Mouse (Mus musculus) intestine, embryonic 16.5 days (tissue): ENCODE data around the gene Orm3. TPM values are rescaled to one million over a fixed set of nuclear protein-coding genes. Genes with fewer than 3 reads are reported as not detected.

Experiments used
- ATAC-seq: fragments of 200-750 bp; cut with Nextera tagmentation; 2 replicates; pipeline ENCODE4 v1.8.0; 2017; ENCODE audit warnings: moderate TSS enrichment, moderate library complexity
- H3K27ac ChIP-seq: fragments of 300-500 bp; sonication (generic); 2 replicates; pipeline ENCODE4 v1.5.1; 2014; ENCODE audit warnings: mild to moderate bottlenecking, low read length
- H3K27me3 ChIP-seq: fragments of 300-500 bp; sonication (generic); replicated peaks from 2 replicates; pipeline ENCODE4 v1.6.1; 2014; ENCODE audit warnings: low read length, control low read depth, mixed read lengths; ENCODE audit not compliant: control insufficient read depth, insufficient read depth
- H3K36me3 ChIP-seq: fragments of 300-500 bp; sonication (generic); 2 replicates; pipeline ENCODE4 v1.6.1; 2014; ENCODE audit warnings: low read length, control low read depth; ENCODE audit not compliant: control insufficient read depth, insufficient read depth
- H3K4me1 ChIP-seq: fragments of 300-500 bp; sonication (generic); 2 replicates; pipeline ENCODE4 v1.6.1; 2014; ENCODE audit warnings: low read length, control low read depth, mixed read lengths; ENCODE audit not compliant: control insufficient read depth, insufficient read depth
- H3K4me2 ChIP-seq: fragments of 300-500 bp; sonication (generic); 2 replicates; pipeline ENCODE4 v1.6.1; 2014; ENCODE audit warnings: low read depth, low read length, control low read depth
- H3K4me3 ChIP-seq: fragments of 300-500 bp; sonication (generic); 2 replicates; pipeline ENCODE4 v1.5.1; 2014; ENCODE audit warnings: mild to moderate bottlenecking, low read length
- H3K9ac ChIP-seq: fragments of 300-500 bp; sonication (generic); 2 replicates; pipeline ENCODE4 v1.6.1; 2014; ENCODE audit warnings: low read depth, low read length
- H3K9me3 ChIP-seq: fragments of 300-500 bp; sonication (generic); 2 replicates; pipeline ENCODE4 v1.6.1; 2016; ENCODE audit warnings: low read length, control low read depth; ENCODE audit not compliant: control insufficient read depth
- WGBS: fragments of 180-500 bp; shearing (Covaris S2); extraction: QIAGEN DNeasy Blood & Tissue Kit; methylation state at CpG from one replicate; pipeline ENCODE4 v1.1.7; 2014; 5-methylcytosine and 5-hydroxymethylcytosine counted together
- polyA plus RNA-seq: library from polyadenylated mRNA; unstranded; fragments of >200 nt; fragmentation: Nextera tagmentation; extraction: Ambion mirVana; gene quantifications from 2 replicates; pipeline ENCODE4 v1.2.1, GENCODE M21; 2015

The Orm3 gene
- polyA plus RNA-seq, 1 experiment from 2014 or later, result not detected

- Histone ChIP-seq H3K36me3 (peaks cover 13% of the 10 kb centered on the region), H3K4me2 (no peak overlapping the region), H3K27ac (no peak overlapping the region), H3K9ac (no peak overlapping the region), H3K4me1 (no peaks in the 10 kb centered on the region), H3K9me3 (no peaks in the 10 kb centered on the region), H3K4me3 (no peak overlapping the region), H3K27me3 (no peaks in the 10 kb centered on the region)
- no peak for ATAC-seq
- WGBS, result 93% methylated on average over 4 of the region's 4 CpGs
These were observed 26.9 kb downstream of the Orm3 start for GRCm38 (mm10) chr4:63382676-63383369.

- ATAC-seq, result no peak
- Histone ChIP-seq H3K9me3 (no peaks in the 10 kb centered on the region), H3K4me1 (no peaks in the 10 kb centered on the region), H3K4me3 (no peak overlapping the region), H3K36me3 (peaks cover 13% of the 10 kb centered on the region), H3K9ac (no peak overlapping the region), H3K4me2 (no peak overlapping the region), H3K27ac (no peak overlapping the region), H3K27me3 (no peaks in the 10 kb centered on the region)
- 83% methylated on average over 12 of the region's 12 CpGs for WGBS
These were observed 27.5 kb downstream of the Orm3 start for GRCm38 (mm10) chr4:63383474-63383873.

- no peak overlapping the region for H3K27ac ChIP-seq
- H3K27me3 ChIP-seq, result no peaks in the 10 kb centered on the region
- H3K36me3 ChIP-seq, result peaks cover 11% of the 10 kb centered on the region; the same call in 1 of the 2 replicates
- peaks cover 1% of the 10 kb centered on the region; the same call in 1 of the 2 replicates for H3K4me1 ChIP-seq
- no peak overlapping the region for H3K9ac ChIP-seq
- no peak overlapping the region for H3K4me3 ChIP-seq
- no peaks in the 10 kb centered on the region for H3K9me3 ChIP-seq
- 91% methylated on average over 4 of the region's 4 CpGs for WGBS
- no peak overlapping the region for H3K4me2 ChIP-seq
- ATAC-seq, result no peak
These were observed 28.3 kb downstream of the Orm3 start for GRCm38 (mm10) chr4:63384262-63384661.

GRCm38 (mm10) chr4:63385253-63385652 lies 29.3 kb downstream of the Orm3 start:
- no peaks in the 10 kb centered on the region for H3K27me3 ChIP-seq
- H3K4me1 ChIP-seq, result peaks cover 2% of the 10 kb centered on the region; the same call in 1 of the 2 replicates
- WGBS, result 91% methylated on average over 3 of the region's 3 CpGs
- no peaks in the 10 kb centered on the region for H3K9me3 ChIP-seq
- no peak overlapping the region for H3K4me3 ChIP-seq
- no peak for ATAC-seq
- no peak overlapping the region for H3K9ac ChIP-seq
- 0 out of 2 replicates have a peak, but pooled peaks cover 7% of the 10 kb centered on the region for H3K36me3 ChIP-seq
- H3K4me2 ChIP-seq, result no peak overlapping the region
- H3K27ac ChIP-seq, result no peak overlapping the region

- H3K4me2 ChIP-seq, result no peak overlapping the region
- no peak overlapping the region for H3K4me3 ChIP-seq
- H3K9me3 ChIP-seq, result no peaks in the 10 kb centered on the region
- no peak for ATAC-seq
- peaks cover 2% of the 10 kb centered on the region; the same call in 1 of the 2 replicates for H3K4me1 ChIP-seq
- no peaks in the 10 kb centered on the region for H3K27me3 ChIP-seq
- WGBS, result 75% methylated on average over 11 of the region's 11 CpGs
- H3K9ac ChIP-seq, result no peak overlapping the region
- no peak overlapping the region for H3K27ac ChIP-seq
- H3K36me3 ChIP-seq, result 0 out of 2 replicates have a peak, but pooled peaks cover 7% of the 10 kb centered on the region
These were observed 29.8 kb downstream of the Orm3 start for GRCm38 (mm10) chr4:63385784-63386183.

GRCm38 (mm10) chr4:63388029-63388428 lies 32.1 kb downstream of the Orm3 start:
- Histone ChIP-seq H3K9ac (no peak overlapping the region), H3K9me3 (no peaks in the 10 kb centered on the region), H3K36me3 (0 out of 2 replicates have a peak, but pooled peaks cover 5% of the 10 kb centered on the region), H3K27me3 (no peaks in the 10 kb centered on the region), H3K4me3 (no peak overlapping the region), H3K4me1 (peaks cover 2% of the 10 kb centered on the region; the same call in 1 of the 2 replicates), H3K27ac (no peak overlapping the region), H3K4me2 (no peak overlapping the region)
- WGBS, result 81% methylated on average over 6 of the region's 6 CpGs
- ATAC-seq, result no peak

GRCm38 (mm10) chr4:63389121-63389886 lies 33.3 kb downstream of the Orm3 start:
- H3K36me3 ChIP-seq, result 0 out of 2 replicates have a peak, but pooled peaks cover 2% of the 10 kb centered on the region
- no peaks in the 10 kb centered on the region for H3K9me3 ChIP-seq
- H3K4me2 ChIP-seq, result no peak overlapping the region
- WGBS, result 57% methylated on average over 8 of the region's 8 CpGs
- no peak overlapping the region for H3K9ac ChIP-seq
- ATAC-seq, result no peak
- H3K4me1 ChIP-seq, result peaks cover 2% of the 10 kb centered on the region; the same call in 1 of the 2 replicates
- H3K27me3 ChIP-seq, result no peaks in the 10 kb centered on the region
- H3K27ac ChIP-seq, result no peak overlapping the region
- H3K4me3 ChIP-seq, result no peak overlapping the region

GRCm38 (mm10) chr4:63389887-63390528 lies 34.0 kb downstream of the Orm3 start:
- Histone ChIP-seq H3K9ac (no peak overlapping the region), H3K9me3 (no peaks in the 10 kb centered on the region), H3K4me1 (peaks cover 2% of the 10 kb centered on the region; the same call in 1 of the 2 replicates), H3K4me2 (no peak overlapping the region), H3K4me3 (no peak overlapping the region), H3K36me3 (0 out of 2 replicates have a peak, but pooled peaks cover 2% of the 10 kb centered on the region), H3K27me3 (no peaks in the 10 kb centered on the region), H3K27ac (no peak overlapping the region)
- WGBS, result 67% methylated on average over 11 of the region's 11 CpGs
- ATAC-seq, result no peak

- Histone ChIP-seq H3K27me3 (no peaks in the 10 kb centered on the region), H3K9me3 (no peaks in the 10 kb centered on the region), H3K27ac (no peak overlapping the region), H3K4me1 (peaks cover 2% of the 10 kb centered on the region; the same call in 1 of the 2 replicates), H3K4me3 (no peak overlapping the region), H3K36me3 (0 out of 2 replicates have a peak, but pooled peaks cover 2% of the 10 kb centered on the region), H3K9ac (no peak overlapping the region), H3K4me2 (no peak overlapping the region)
- 0 out of 2 replicates have a peak, but pooled peaks have one; percentile 42 for ATAC-seq
- WGBS, result 80% methylated on average over 6 of the region's 6 CpGs
These were observed 35.4 kb downstream of the Orm3 start for GRCm38 (mm10) chr4:63391322-63391721.
